Mouse (Mus musculus) liver, adult 2 months (tissue): ENCODE data around the gene Wdr5b.

Source experiments
- CTCF ChIP-seq: fragments of 200-500 bp; IDR thresholded peaks from 2 replicates; pipeline ENCODE4 v1.5.1; 2011; ENCODE audit warnings: low read depth, low read length, control low read depth
- POLR2A ChIP-seq: fragments of 200-500 bp; IDR thresholded peaks from 2 replicates; pipeline ENCODE4 v1.6.1; 2011; ENCODE audit warnings: low read length, control low read depth; ENCODE audit not compliant: insufficient read depth; ENCODE audit errors: extremely low read depth

DNA sequence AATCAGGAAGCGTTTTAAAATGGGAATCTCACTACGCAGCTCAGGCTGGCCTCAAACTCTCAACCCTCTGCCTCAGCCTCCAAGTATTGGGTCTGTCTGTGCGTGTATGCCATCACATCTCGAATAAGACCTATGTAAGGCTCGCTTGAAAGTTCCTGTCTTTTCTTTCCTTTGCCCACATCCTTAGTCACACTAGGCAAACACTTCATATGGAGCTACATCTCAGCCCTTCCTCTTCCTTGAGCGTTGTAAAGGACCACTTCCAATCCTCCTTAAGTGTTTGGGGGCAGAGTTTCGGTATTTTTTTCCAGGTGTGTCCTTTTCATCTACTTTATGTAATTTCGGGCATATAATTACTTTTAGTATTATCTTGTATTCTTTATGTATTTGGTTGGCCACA is 13.9 kb downstream of the Wdr5b start:
- no peak for TF ChIP-seq CTCF
- no peak for TF ChIP-seq POLR2A
